Mouse (Mus musculus) stomach, postnatal 0 days (tissue): ENCODE measurements around the gene Cdk9.

Experiments used
- CTCF ChIP-seq: IDR thresholded peaks from 2 replicates; pipeline ENCODE4 v1.5.1; 2016; ENCODE audit warnings: antibody characterized with exemption, low read depth, mild to moderate bottlenecking, moderate library complexity
- EP300 ChIP-seq: optimal IDR thresholded peaks from 2 replicates; pipeline ENCODE3; 2016; ENCODE audit warnings: antibody characterized with exemption

- TF ChIP-seq CTCF, result no peak
- no peak for TF ChIP-seq EP300
Observed at GRCm38 (mm10) chr2:32677683-32678082, 35.2 kb downstream of the Cdk9 start.
